Mouse (Mus musculus): ENCODE measurements around the gene Lrrn4cl. TPM values are rescaled to one million over a fixed set of nuclear protein-coding genes. Genes with fewer than 3 reads are reported as not detected.

The Lrrn4cl gene
- polyA plus RNA-seq (2012; rRNA removed) = 0.90 and 1.4 TPM in 2 replicates

DNA sequence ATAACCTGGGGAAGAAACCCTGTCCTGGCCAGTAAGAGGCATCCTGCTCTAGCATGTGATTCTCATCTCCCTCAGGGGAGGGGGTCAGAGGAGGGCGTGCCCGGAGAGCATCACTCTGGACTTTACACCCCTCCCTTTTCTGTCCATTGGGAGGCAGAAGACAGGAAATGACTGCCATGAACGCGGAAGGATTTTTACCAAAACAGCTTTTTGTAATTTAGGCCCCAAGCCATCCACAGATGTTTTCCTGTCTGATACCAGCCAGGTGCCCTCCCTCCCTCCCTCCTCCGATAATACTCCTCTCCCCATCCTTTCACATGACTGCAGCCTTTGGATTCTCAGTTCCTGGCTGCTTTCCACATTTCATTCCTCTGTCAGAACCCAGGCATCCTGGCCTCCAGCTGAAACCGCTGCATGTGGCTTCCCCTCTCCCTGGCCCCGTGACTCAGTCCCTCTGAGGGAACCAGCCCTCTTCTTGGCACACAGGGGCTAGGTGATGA is at the start of gene Lrrn4cl:
Lrrn4cl (plus strand) TSS at position 367 of the 500 bp plus-strand sequence.
- TF ChIP-seq POLR2A (IDR thresholded peaks at IDR 0.05; ENCODE audit: borderline replicate concordance, extremely low read depth, insufficient read depth, insufficient read length, poor library complexity, severe bottlenecking) = no peak
- no peak for TF ChIP-seq CTCF (IDR thresholded peaks at IDR 0.05; ENCODE audit: borderline replicate concordance, extremely low read depth, insufficient read depth, insufficient read length)
- DNase-seq (ENCODE audit: low read depth) = peak; percentile 17

DNA sequence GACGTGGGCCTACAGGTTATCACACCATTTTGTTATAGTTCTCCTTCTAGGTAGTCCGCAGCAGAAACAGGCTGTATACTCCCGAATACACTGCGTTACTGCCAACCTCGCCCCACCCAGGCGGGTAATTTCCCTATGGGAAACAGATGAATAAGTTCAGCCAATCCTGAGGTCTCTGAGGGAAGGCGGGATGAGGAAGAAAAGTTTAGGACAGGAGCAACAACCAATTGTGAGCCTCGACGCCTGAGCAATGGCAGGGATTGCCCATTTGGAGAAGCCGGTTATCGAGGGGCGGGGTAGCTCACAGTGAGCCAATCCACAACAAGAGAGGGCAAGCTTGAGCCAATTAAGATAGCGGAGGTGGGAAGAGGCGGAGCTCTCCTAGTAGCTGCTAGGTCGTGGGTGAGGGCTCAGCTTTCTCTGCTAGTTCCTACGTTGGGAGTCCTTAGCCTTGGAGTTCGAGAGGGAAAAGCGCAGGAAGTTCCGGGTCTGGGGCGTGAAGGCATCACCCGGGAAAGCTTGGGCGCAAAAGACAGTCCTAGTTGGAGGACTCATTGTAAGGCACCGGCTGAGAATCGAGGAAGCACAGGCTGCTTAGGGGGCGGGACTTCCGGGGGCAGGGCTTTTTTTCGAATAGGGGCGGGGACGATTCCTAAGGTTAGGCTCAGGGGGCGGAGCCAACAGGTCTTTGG is 48.3 kb upstream of the Lrrn4cl start, which contains the start of gene Zbtb3:
Zbtb3 (plus strand) TSS at position 426 of the 692 bp plus-strand sequence.
- DNase-seq (ENCODE audit: low read depth) = peak; percentile 100
- no peak for TF ChIP-seq CTCF (IDR thresholded peaks at IDR 0.05; ENCODE audit: borderline replicate concordance, extremely low read depth, insufficient read depth, insufficient read length)
- TF ChIP-seq POLR2A (IDR thresholded peaks at IDR 0.05; ENCODE audit: borderline replicate concordance, extremely low read depth, insufficient read depth, insufficient read length, poor library complexity, severe bottlenecking) = peak; percentile 21; the same call in 1 of the 2 replicates

DNA sequence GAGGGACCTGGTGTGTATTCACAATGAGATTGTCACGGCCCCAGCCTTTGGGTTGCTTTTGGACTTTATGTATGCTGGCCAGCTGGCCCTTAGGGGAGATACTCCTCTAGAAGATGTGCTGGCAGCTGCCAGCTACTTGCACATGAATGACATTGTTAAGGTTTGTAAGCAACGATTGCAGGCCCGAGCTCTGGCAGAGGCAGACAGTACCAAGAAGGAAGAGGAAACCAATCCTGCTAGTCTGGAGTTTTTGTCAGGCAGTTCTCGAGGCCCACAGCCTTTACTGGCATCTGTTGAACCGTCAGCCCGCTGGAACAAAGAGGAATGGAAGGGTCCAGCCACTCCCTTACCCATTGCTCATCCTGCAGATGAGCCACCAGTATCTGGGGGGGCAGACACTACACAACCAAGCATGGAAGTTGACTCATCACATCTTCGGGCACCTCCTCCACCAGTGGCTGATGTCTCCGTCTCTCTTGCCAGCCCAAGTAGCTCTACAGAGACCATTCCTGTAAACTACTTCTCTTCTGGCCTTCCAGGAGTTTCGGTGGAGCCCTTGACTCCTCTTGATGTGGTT is 47.3 kb upstream of the Lrrn4cl start:
- TF ChIP-seq POLR2A (IDR thresholded peaks at IDR 0.05; ENCODE audit: borderline replicate concordance, extremely low read depth, insufficient read depth, insufficient read length, poor library complexity, severe bottlenecking) = no peak
- TF ChIP-seq CTCF (IDR thresholded peaks at IDR 0.05; ENCODE audit: borderline replicate concordance, extremely low read depth, insufficient read depth, insufficient read length) = no peak
- no peak for DNase-seq (ENCODE audit: low read depth)

DNA sequence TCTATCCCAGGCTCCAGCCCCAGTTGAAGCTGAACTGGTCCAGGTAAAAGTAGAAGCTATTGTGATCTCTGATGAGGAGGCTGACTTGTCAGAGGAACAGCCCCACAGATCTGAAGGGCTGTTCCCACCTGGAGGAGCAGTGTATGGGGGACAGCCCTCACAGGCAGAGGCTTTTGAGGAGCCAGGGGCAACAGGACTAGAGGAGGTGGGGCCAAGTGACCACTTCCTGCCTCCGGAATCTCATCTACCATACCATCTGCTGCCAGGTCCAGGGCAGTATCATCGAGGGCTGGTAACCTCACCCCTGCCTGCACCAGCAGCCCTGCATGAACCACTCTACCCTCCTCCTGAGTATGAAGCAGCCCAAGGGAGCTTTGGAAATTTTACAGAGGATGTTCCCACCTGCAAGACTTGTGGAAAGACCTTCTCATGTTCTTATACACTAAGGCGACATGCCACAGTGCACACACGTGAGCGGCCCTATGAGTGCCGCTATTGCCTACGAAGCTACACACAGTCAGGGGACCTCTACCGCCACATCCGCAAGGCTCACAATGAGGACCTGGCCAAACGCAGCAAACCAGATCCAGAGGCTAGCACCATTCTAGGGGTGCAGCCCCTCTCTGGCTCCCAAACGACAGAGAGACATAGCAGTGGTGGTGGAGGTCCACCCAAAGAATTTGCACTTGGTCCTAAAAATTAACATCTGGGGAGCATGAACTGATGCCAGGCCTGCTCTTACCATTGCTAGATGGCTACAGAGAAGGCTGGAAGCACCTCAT is 46.5 kb upstream of the Lrrn4cl start:
- no peak for TF ChIP-seq POLR2A (IDR thresholded peaks at IDR 0.05; ENCODE audit: borderline replicate concordance, extremely low read depth, insufficient read depth, insufficient read length, poor library complexity, severe bottlenecking)
- TF ChIP-seq CTCF (IDR thresholded peaks at IDR 0.05; ENCODE audit: borderline replicate concordance, extremely low read depth, insufficient read depth, insufficient read length) = no peak

DNA sequence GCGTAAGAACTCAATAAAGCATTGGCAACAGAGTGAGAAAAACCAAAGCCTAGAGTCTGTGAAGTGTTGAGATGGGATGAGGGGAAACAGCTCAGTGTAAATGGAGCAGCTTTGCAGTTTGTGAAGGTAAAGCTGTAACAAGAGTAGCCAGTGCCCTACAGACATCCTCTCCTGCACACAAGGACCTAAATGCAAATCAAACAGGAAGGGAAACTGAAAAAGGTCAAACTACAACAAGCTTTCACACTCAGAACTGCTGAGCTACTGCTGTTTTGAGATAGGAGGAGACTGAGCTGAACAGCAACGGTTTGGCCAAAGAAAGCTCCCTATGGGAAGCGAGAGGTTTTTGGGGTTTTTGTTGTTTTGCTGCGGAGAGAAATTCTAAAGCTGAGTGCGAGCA is 43.8 kb upstream of the Lrrn4cl start:
- TF ChIP-seq CTCF (IDR thresholded peaks at IDR 0.05; ENCODE audit: borderline replicate concordance, extremely low read depth, insufficient read depth, insufficient read length) (no peak), POLR2A (IDR thresholded peaks at IDR 0.05; ENCODE audit: borderline replicate concordance, extremely low read depth, insufficient read depth, insufficient read length, poor library complexity, severe bottlenecking) (no peak)
- DNase-seq (ENCODE audit: low read depth) = no peak

More for the DNA sequence above, 46.5 kb upstream of the Lrrn4cl start:
- DNase-seq (ENCODE audit: low read depth) = no peak

DNA sequence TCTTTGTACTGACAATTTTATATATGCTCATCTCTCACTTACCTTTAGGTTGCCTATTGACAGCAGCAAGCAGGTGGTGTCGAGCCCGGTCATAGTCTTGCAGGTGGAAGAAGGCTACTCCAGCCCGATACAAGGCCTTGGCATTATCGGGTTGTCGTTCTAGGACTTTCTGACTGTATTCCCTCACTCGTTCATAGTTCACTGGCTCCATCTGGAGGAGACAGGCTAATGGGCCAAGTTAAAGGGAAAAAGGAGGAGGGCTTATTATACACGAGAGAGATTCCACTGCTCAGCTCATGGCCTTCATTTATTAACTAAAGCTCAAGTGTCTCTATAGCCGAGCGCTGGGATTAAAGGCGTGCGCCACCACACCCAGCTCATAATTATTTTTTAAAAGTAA is 34.8 kb upstream of the Lrrn4cl start:
- TF ChIP-seq CTCF (IDR thresholded peaks at IDR 0.05; ENCODE audit: borderline replicate concordance, extremely low read depth, insufficient read depth, insufficient read length) (no peak), POLR2A (IDR thresholded peaks at IDR 0.05; ENCODE audit: borderline replicate concordance, extremely low read depth, insufficient read depth, insufficient read length, poor library complexity, severe bottlenecking) (no peak)
- peak; percentile 33 for DNase-seq (ENCODE audit: low read depth)

DNA sequence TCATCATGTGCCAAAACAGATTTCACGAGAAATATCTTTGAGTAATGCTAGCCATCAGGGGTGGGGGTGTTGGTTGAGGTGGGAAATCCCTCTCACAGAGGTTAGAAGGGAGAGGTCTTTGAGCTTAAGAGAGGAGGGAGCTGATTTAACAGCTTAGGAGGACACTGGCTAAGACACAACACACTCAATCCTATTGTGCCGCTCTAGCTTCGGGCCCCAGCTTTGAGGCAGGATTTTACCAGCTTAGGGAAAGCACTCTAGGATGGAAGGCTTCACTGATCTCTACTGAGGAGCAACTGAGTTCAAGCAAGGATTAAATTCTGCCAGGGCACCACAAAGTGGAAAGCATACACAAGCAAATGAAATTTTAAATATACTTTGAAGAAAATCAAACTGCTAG is 33.6 kb upstream of the Lrrn4cl start:
- TF ChIP-seq POLR2A (IDR thresholded peaks at IDR 0.05; ENCODE audit: borderline replicate concordance, extremely low read depth, insufficient read depth, insufficient read length, poor library complexity, severe bottlenecking) (no peak), CTCF (IDR thresholded peaks at IDR 0.05; ENCODE audit: borderline replicate concordance, extremely low read depth, insufficient read depth, insufficient read length) (no peak)
- DNase-seq (ENCODE audit: low read depth) = no peak

DNA sequence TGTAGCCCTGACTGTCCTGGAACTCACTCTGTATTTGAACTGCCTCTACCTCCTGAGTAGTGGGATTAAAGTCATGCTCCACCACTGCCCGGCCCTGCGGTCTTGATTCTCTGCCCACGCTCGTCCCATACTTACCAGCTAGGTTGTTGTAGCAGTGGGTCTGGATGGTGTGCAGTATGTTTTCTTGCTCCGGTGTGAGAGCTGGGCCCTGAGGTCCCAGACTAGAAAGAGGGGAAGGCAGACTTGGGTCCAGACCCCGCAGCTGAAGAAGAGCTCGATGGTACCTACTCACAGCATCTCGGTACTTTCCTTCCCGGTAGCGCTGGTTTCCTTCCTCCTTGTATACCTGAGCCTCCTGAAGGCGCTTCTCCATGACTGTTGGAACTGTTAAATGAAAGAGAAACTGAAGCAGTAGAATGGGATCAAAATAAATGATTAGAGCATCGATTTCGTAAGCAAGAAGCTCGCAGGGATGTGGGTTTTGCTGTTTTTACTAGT is 32.2 kb upstream of the Lrrn4cl start:
- TF ChIP-seq POLR2A (IDR thresholded peaks at IDR 0.05; ENCODE audit: borderline replicate concordance, extremely low read depth, insufficient read depth, insufficient read length, poor library complexity, severe bottlenecking) = no peak
- TF ChIP-seq CTCF (IDR thresholded peaks at IDR 0.05; ENCODE audit: borderline replicate concordance, extremely low read depth, insufficient read depth, insufficient read length) = no peak
- DNase-seq (ENCODE audit: low read depth) = no peak

DNA sequence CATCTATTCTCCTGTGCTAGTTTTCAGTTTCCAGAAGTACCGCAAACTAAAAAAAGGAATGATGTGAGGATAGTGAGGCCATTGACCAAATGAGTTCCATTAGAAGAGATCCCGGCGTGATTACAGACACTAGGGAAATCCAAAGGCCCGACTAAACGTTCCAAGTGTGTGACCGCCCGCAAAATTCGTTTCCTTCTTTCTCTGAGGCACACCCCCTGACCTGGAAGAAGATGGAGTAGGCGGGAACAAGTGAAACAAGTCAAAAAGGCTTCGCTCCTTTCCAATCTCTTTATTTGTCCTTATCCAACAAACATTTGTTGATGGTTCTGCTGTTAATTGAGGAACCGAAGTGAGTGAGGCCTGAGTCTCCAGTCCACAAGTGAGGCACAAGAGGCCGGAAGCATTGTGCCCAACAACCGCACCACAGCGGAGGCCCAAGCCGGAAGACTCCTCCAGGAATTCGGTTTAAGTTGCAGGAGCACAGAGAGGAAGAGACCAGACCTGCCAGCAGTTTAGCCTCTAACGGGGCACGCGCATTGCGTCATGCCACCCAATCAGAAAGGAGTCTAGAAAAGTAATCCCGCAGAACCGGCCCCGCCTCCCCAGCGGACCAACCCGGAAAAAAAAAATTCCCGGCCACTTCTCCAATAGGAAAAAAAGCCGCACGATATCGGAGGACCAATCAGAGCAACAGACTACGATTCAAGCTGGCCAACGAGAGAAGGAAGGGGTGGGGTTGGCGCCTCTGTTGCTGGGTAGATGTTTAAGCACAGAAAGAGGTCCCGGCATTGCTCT is 31.6 kb upstream of the Lrrn4cl start, which contains the start of gene Ttc9c:
Ttc9c (minus strand) TSS at position 533 of the 795 bp plus-strand sequence.
- TF ChIP-seq POLR2A (IDR thresholded peaks at IDR 0.05; ENCODE audit: borderline replicate concordance, extremely low read depth, insufficient read depth, insufficient read length, poor library complexity, severe bottlenecking) = peak; percentile 65; the same call in 1 of the 2 replicates
- no peak for TF ChIP-seq CTCF (IDR thresholded peaks at IDR 0.05; ENCODE audit: borderline replicate concordance, extremely low read depth, insufficient read depth, insufficient read length)
- peak; percentile 100 for DNase-seq (ENCODE audit: low read depth)
